Comparison of ENCODE assay signal across 8 mouse cellular contexts in the genomic region with DNA sequence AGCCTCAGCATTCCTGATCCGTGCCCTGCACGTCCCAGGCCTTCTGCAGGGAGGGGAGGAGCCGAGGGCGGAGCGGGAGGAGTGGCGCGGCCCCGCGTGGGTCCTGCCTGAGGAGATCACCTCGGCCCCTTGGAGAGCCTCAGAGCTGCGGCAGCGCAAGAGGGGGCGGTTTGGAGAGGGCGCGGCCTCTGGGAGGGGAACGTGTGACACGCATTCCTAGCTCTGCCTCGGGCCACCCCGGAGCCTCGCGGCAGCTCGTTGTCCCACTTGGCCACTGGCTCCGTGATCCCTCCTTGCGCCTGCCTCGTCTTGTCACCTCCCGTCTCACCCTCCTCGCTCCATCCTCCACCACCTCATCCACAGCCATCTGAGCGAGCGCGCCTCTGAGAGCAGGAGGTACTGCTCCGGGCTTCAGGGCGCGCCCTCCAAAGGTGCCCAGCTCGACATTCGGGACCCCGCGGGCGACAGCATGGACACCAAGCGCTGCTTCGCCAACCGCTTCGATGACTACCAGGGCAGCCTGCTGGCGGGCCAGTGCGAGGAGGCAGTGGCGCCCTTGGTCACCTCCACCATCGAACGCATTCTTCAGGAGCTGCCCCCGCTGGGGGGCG. TPM values are rescaled to one million over a fixed set of nuclear protein-coding genes. Genes with fewer than 3 reads are reported as not detected.
DNase-seq lines count a peak whose midpoint lies in the region; ATAC-seq and TF ChIP-seq lines count a peak whose summit lies in the region.

Lancl3 (plus strand) TSS at position 142 of the 611 bp plus-strand sequence.

- no peak for TF ChIP-seq POLR2A in thymus, adult 2 months (IDR thresholded peaks at IDR 0.05; ENCODE audit: control insufficient read depth, extremely low read depth, insufficient read depth, low read length, poor library complexity)
- TF ChIP-seq POLR2A in olfactory bulb, adult 2 months (IDR thresholded peaks at IDR 0.05; ENCODE audit: insufficient read depth, low read depth, low read length): no peak

- peak; percentile 43; the same call in 1 of the 2 replicates for ATAC-seq in intestine, postnatal 0 days
- no peak for ATAC-seq in monocyte, adult 5-6 weeks (replicated peaks; ENCODE audit: insufficient number of reproducible peaks, low FRiP score, low TSS enrichment, poor library complexity, severe bottlenecking)

- peak within 1 kb of the TSS; percentile 40 for H3K4me3 ChIP-seq in thymus, adult 2 months (ENCODE audit: control insufficient read depth, insufficient read depth, low read length)
- peak within 1 kb of the TSS; percentile 38 for H3K4me3 ChIP-seq in intestine, postnatal 0 days (ENCODE audit: low read depth, low read length)
- peak within 1 kb of the TSS; percentile 59 for H3K4me3 ChIP-seq in olfactory bulb, adult 2 months (ENCODE audit: insufficient read depth, low read depth, low read length)

- no peak within 1 kb of the TSS for H3K27ac ChIP-seq in thymus, adult 2 months (ENCODE audit: control insufficient read depth, insufficient read depth, low read length)
- no peak within 1 kb of the TSS for H3K27ac ChIP-seq in intestine, postnatal 0 days (ENCODE audit: low read depth, low read length)
- no peak within 1 kb of the TSS for H3K27ac ChIP-seq in olfactory bulb, adult 2 months (ENCODE audit: insufficient read depth, low read depth, low read length)

- peak within 1 kb of the TSS; percentile 68 for H3K4me2 ChIP-seq in intestine, postnatal 0 days (replicated peaks; ENCODE audit: low read depth)

- no peak within 1 kb of the TSS for H3K9ac ChIP-seq in intestine, postnatal 0 days (ENCODE audit: low read depth, low read length)

- TF ChIP-seq CTCF in thymus, adult 2 months (IDR thresholded peaks at IDR 0.05; ENCODE audit: borderline replicate concordance, control insufficient read depth, extremely low read depth, insufficient read depth, low read length, poor library complexity): no peak
- TF ChIP-seq CTCF in intestine, postnatal 0 days (IDR thresholded peaks at IDR 0.05; ENCODE audit: low read depth): no peak
- TF ChIP-seq CTCF in olfactory bulb, adult 2 months (IDR thresholded peaks at IDR 0.05; ENCODE audit: insufficient read depth, low read depth, low read length): no peak

- H3K27me3 ChIP-seq in thymus, adult 2 months (ENCODE audit: control insufficient read depth, insufficient read depth, low read length): no peaks in the 10 kb centered on the region; the same call in 1 of the 2 replicates
- no peaks in the 10 kb centered on the region; the same call in 1 of the 2 replicates for H3K27me3 ChIP-seq in intestine, postnatal 0 days (replicated peaks; ENCODE audit: control insufficient read depth, insufficient read depth, low read length)

- peaks cover 7% of the 10 kb centered on the region; the same call in 1 of the 2 replicates for H3K4me1 ChIP-seq in thymus, adult 2 months (replicated peaks; ENCODE audit: control insufficient read depth, insufficient read depth, low read length)
- no peaks in the 10 kb centered on the region for H3K4me1 ChIP-seq in intestine, postnatal 0 days (replicated peaks; ENCODE audit: control insufficient read depth, insufficient read depth, low read length)
- H3K4me1 ChIP-seq in olfactory bulb, adult 2 months (ENCODE audit: control insufficient read depth, insufficient read depth, low read length): peaks cover 5% of the 10 kb centered on the region

- H3K9me3 ChIP-seq in intestine, postnatal 0 days (ENCODE audit: control insufficient read depth): no peaks in the 10 kb centered on the region

- peak; percentile 1 for DNase-seq in thymus, adult 2 months
- no peak for DNase-seq in thymus, adult 18-20 months
- peak; percentile 32 to 37 for DNase-seq in cerebellum, postnatal 10 days
- DNase-seq in heart, adult 18-20 months: peak; percentile 39 to 58
- DNase-seq in lung, adult 18-20 months: peak; percentile 24 to 36

- H3K36me3 ChIP-seq in thymus, adult 2 months (ENCODE audit: control insufficient read depth, insufficient read depth, low read length): no peaks in the 10 kb centered on the region
- no peaks in the 10 kb centered on the region for H3K36me3 ChIP-seq in intestine, postnatal 0 days (ENCODE audit: control insufficient read depth, insufficient read depth)

- WGBS in thymus, adult 2 months: 2% methylated on average over 40 of the region's 49 CpGs
- 19% methylated on average over 44 of the region's 49 CpGs for whole genome bisulfite sequencing in intestine, postnatal 0 days
- WGBS in olfactory bulb, adult 2 months: 14% methylated on average over 48 of the region's 49 CpGs

RNA-seq across cellular contexts. Expression of gene Lancl3, which starts in this region (rescaled TPM):
- 0.31 and 0.36 TPM in 2 replicates for polyA plus RNA-seq in thymus, adult 2 months (2012; rRNA removed)
- total RNA-seq in heart, adult 18-20 months (2021): 1 to 10 TPM; 5.6 to 7.5 TPM
- 0.46 and 0.65 TPM in 2 replicates for polyA plus RNA-seq in intestine, postnatal 0 days (2015; fragmentation: Nextera tagmentation; extraction: Ambion mirVana)
- not detected in 2 replicates for polyA plus RNA-seq in olfactory bulb, adult 2 months (2012; ENCODE audit: insufficient read depth, insufficient read length, low replicate concordance, missing spikeins)
- 0.97 to 1.3 TPM in 2 of 3 replicates, not detected in the other for total RNA-seq in monocyte, adult 5-6 weeks (2017)

Comparison
In these comparisons a context has a peak if more than half of its experiments do, and no peak if none do; other contexts are left out.
1. Peak in DNase-seq and H3K4me3 ChIP-seq in thymus, adult 2 months; RNA of the gene not detected or under 1 TPM.
2. Peak in ATAC-seq, H3K4me3 ChIP-seq and H3K4me2 ChIP-seq in intestine, postnatal 0 days; RNA of the gene not detected or under 1 TPM.
3. DNase-seq: peak in cerebellum, postnatal 10 days (2 of 2), heart, adult 18-20 months (2 of 2) and lung, adult 18-20 months (2 of 2); none in thymus, adult 18-20 months (0 of 2).
4. Peak in every context shown above with its lines, with median percentiles within 50 percentile points of each other: H3K4me3 ChIP-seq.